Mouse (Mus musculus) brain, embryonic 14.5 days (tissue): ENCODE results near the gene Aurkb.

Experiments used
- CTCF ChIP-seq: fragments of 200-500 bp; IDR thresholded peaks from 2 replicates; pipeline ENCODE4 v1.5.1; 2012; ENCODE audit warnings: inconsistent platforms, mild to moderate bottlenecking, moderate library complexity, borderline replicate concordance; ENCODE audit not compliant: insufficient read depth, insufficient read length; ENCODE audit errors: extremely low read depth
- POLR2A ChIP-seq: fragments of 200-500 bp; IDR thresholded peaks from 2 replicates; pipeline ENCODE4 v1.6.1; 2012; ENCODE audit warnings: mild to moderate bottlenecking, inconsistent platforms, borderline replicate concordance; ENCODE audit not compliant: poor library complexity, insufficient read depth, insufficient read length, severe bottlenecking; ENCODE audit errors: extremely low read depth

DNA sequence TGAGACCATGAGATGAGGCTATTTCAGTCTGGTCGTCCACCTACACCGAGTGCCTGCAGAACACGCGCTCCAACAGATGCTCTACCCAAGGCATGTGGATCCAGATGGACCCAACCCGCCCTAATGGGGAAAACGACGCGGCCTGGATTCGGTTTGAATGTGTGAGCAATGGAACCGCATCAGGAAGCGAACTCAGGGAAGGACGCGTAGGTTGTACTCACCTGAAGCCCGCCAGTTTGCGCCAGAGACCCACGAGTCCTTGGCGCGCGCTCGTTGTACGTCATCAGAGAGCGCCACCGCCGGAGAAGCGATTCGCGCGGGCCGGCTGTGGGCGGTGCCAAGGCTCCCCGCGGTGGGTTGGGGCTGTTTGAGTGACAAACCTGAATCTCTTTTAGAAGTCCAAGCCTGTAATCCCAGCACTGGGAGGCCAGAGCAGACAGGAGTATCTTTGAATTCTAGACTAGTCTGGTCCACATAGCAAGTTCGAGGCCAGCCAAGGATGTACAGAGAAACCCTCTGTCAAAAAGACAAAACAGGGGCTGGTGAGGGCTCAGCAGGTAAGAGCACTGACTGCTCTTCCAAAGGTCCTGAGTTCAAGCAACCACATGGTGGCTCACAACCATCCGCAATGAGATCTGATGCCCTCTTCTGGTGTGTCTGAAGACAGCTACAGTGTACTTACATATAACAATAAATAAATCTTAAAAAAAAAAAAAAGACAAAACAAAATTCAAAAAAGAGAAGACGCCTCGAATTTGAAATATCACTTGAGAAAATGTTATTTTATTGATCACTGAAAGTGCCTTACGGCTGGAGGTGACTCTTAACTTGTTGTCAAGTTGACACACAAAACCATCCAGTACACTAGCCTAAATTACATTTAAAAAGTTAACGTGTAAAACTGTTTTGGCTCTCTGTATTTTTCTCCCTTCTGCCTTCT, 37.0 kb upstream of the Aurkb start, which contains the start of gene Pfas:
- TF ChIP-seq CTCF = no peak
- peak; percentile 44; the same call in 1 of the 2 replicates for TF ChIP-seq POLR2A
